In the genomic region with DNA sequence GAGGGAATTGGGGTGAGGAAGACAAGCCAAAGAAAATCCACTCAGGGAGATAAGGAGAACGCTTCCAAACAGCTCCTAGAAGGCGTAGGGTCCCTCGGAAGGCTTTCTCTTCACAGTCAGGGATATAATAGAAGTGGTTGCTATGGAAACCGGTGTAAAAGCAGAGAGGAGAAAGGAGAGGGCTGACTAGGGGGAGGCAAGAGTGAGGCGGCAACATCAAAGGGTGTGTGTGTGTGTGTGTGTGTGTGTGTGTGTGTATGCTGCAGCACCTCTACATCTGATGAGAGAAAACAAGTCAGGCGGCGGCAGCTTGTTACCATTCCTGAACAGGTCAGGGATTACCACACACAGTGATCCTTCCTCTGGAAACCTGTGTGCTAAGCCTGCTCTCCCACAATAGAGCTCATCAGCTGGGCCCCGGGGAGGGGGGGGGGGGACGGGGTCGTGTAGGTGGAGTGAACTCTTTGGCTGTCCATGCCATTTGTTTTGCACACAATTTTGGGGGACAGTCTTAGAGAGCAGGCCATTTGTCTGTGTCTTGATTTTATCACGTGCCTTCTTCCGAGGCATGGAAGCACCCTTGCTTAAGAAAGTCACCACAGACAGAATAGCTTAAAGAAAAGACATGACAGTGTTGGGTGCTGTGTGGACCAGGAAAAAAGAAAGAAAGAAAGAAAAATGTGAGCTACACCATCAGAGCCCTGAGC, we compare ENCODE assay signal across 8 mouse cellular contexts. TPM values are rescaled to one million over a fixed set of nuclear protein-coding genes. Genes with fewer than 3 reads are reported as not detected.
A peak's percentile ranks its signal among the peaks of the same experiment; 100 is the strongest.
DNase-seq lines count a peak whose midpoint lies in the region; ATAC-seq and TF ChIP-seq lines count a peak whose summit lies in the region.

No protein-coding gene starts in this region.

- peak; percentile 75 for ATAC-seq in hindbrain, embryonic 12.5 days (ENCODE audit: low FRiP score)
- no peak for ATAC-seq in stomach, postnatal 0 days (ENCODE audit: low FRiP score, low TSS enrichment)

- H3K36me3 ChIP-seq in hindbrain, embryonic 12.5 days = no peaks in the 10 kb centered on the region
- no peaks in the 10 kb centered on the region for H3K36me3 ChIP-seq in midbrain, embryonic 10.5 days
- no peaks in the 10 kb centered on the region for H3K36me3 ChIP-seq in stomach, postnatal 0 days (ENCODE audit: control insufficient read depth, insufficient read depth, low read length)

- TF ChIP-seq EP300 in stomach, postnatal 0 days (optimal IDR thresholded peaks at IDR 0.05) = no peak

- no peaks in the 10 kb centered on the region for H3K9me3 ChIP-seq in hindbrain, embryonic 12.5 days (replicated peaks)
- H3K9me3 ChIP-seq in midbrain, embryonic 10.5 days (replicated peaks) = no peaks in the 10 kb centered on the region
- no peaks in the 10 kb centered on the region for H3K9me3 ChIP-seq in stomach, postnatal 0 days (ENCODE audit: control insufficient read depth, low read length)

- H3K4me3 ChIP-seq in hindbrain, embryonic 12.5 days = no peak overlapping the region
- peak overlapping the region; percentile 37 for H3K4me3 ChIP-seq in midbrain, embryonic 10.5 days
- H3K4me3 ChIP-seq in stomach, postnatal 0 days (ENCODE audit: low read depth, low read length) = no peak overlapping the region

- TF ChIP-seq CTCF in stomach, postnatal 0 days (IDR thresholded peaks at IDR 0.05; ENCODE audit: low read depth) = no peak

- H3K27ac ChIP-seq in hindbrain, embryonic 12.5 days = peak overlapping the region; percentile 93
- H3K27ac ChIP-seq in midbrain, embryonic 10.5 days (replicated peaks) = peak overlapping the region; percentile 82
- H3K27ac ChIP-seq in stomach, postnatal 0 days (replicated peaks) = peak overlapping the region; percentile 82

- H3K9ac ChIP-seq in hindbrain, embryonic 12.5 days = no peak overlapping the region
- 0 out of 2 replicates have a peak overlapping the region, but pooled peaks have one; percentile 5 for H3K9ac ChIP-seq in stomach, postnatal 0 days (ENCODE audit: low read length)

- peak; percentile 58 for DNase-seq in layer of hippocampus, adult 11-12 months (ENCODE audit: low spot score)
- no peak for DNase-seq in layer of hippocampus, adult 9-10 months (ENCODE audit: low spot score)
- DNase-seq in embryo, embryonic 11.5 days (ENCODE audit: low read depth, low spot score) = peak; percentile 48
- DNase-seq in midbrain, embryonic 10.5 days (ENCODE audit: low spot score) = peak; percentile 89
- DNase-seq in stomach, postnatal 0 days (ENCODE audit: low spot score) = peak; percentile 54
- DNase-seq in gastrocnemius, postnatal 10 days = no peak
- no peak for DNase-seq in natural killer cell, adult 2 months (ENCODE audit: low spot score in 2 of 2)

- peaks cover 43% of the 10 kb centered on the region for H3K4me1 ChIP-seq in hindbrain, embryonic 12.5 days
- peaks cover 54% of the 10 kb centered on the region for H3K4me1 ChIP-seq in midbrain, embryonic 10.5 days
- peaks cover 15% of the 10 kb centered on the region for H3K4me1 ChIP-seq in stomach, postnatal 0 days (replicated peaks; ENCODE audit: control insufficient read depth, insufficient read depth)

- H3K4me2 ChIP-seq in hindbrain, embryonic 12.5 days (replicated peaks) = peak overlapping the region; percentile 37
- H3K4me2 ChIP-seq in stomach, postnatal 0 days (replicated peaks; ENCODE audit: low read depth) = no peak overlapping the region

- WGBS in hindbrain, embryonic 12.5 days = 4% methylated on average over 12 of the region's 12 CpGs
- 6% methylated on average over 12 of the region's 12 CpGs for WGBS in midbrain, embryonic 10.5 days
- 18% methylated on average over 12 of the region's 12 CpGs for WGBS in stomach, postnatal 0 days

- H3K27me3 ChIP-seq in hindbrain, embryonic 12.5 days = no peaks in the 10 kb centered on the region
- no peaks in the 10 kb centered on the region for H3K27me3 ChIP-seq in midbrain, embryonic 10.5 days (ENCODE audit: low read depth, poor library complexity, severe bottlenecking)
- no peaks in the 10 kb centered on the region for H3K27me3 ChIP-seq in stomach, postnatal 0 days (ENCODE audit: control insufficient read depth, insufficient read depth, low read length)

RNA-seq across cellular contexts. Expression of a gene that starts 55.0 kb away (rescaled TPM):
- 8.8 and 9.6 TPM in 2 replicates for polyA plus RNA-seq in hindbrain, embryonic 12.5 days (2016; fragmentation: Nextera tagmentation; extraction: Ambion mirVana)
- polyA plus RNA-seq in midbrain, embryonic 10.5 days (2016; fragmentation: Nextera tagmentation; extraction: Ambion mirVana) = 3.8 and 4.0 TPM in 2 replicates
- 10.1 and 10.2 TPM in 2 replicates for polyA plus RNA-seq in stomach, postnatal 0 days (2015; fragmentation: Nextera tagmentation; extraction: Ambion mirVana)
- total RNA-seq in gastrocnemius, postnatal 10 days (2021) = 10 to 100 TPM; 53.3 to 55.5 TPM

Comparison
In these comparisons a context has a peak if more than half of its experiments do, and no peak if none do; other contexts are left out.
1. DNase-seq: peak in layer of hippocampus, adult 11-12 months (single experiment), embryo, embryonic 11.5 days (single experiment), midbrain, embryonic 10.5 days (single experiment) and stomach, postnatal 0 days (single experiment); none in layer of hippocampus, adult 9-10 months (single experiment), gastrocnemius, postnatal 10 days (single experiment) and natural killer cell, adult 2 months (0 of 2).
2. Peak in every context shown above with its lines, with median percentiles within 50 percentile points of each other: H3K27ac ChIP-seq.